Mouse (Mus musculus): Measurements from ENCODE around the gene Kcnk4. TPM values are rescaled to one million over a fixed set of nuclear protein-coding genes. Genes with fewer than 3 reads are reported as not detected.

Kcnk4 gene
- polyA plus RNA-seq, 1 experiment from 2014 or later: 0.46 TPM

DNA sequence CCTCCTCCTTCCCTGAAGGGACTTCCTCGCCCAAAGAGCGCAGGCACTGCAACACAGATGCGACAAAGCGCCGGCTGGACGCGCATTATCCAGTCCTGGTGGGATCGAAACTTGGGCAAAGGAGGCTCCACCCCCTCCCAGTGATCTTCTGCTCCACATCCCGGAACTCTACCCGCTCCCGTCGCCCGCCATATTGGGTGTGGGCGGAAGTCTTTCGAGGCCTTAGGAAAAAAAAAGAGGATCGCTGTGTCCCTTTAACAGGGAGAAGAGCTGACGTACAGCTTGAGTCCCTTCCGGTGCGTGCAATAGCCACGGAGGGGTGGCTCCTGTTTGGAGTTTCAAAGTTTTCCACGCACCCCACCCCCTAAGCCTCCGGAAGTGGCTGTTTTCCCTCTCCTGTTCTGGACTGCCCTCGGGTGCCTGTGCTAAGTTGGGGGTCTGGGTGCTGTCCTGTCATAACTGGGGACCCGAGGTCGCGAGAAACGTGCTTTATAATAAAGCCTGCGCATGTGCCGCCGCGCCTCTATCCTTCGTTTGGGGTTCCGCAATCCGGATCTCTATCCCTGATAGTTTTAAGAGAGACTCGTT is 17.2 kb upstream of the Kcnk4 start:
- ATAC-seq (replicated peaks; ENCODE audit: low FRiP score, low read depth) (peak; percentile 71), DNase-seq (ENCODE audit: low spot score) (peak; percentile 98)
- TF ChIP-seq CTCF (IDR thresholded peaks at IDR 0.05; ENCODE audit: low read depth): 0 out of 2 replicates have a peak, but pooled peaks have one; percentile 0
- H3K27me3 ChIP-seq (ENCODE audit: insufficient read depth, low read length): no peaks in the 10 kb centered on the region
- no peaks in the 10 kb centered on the region for H3K9me3 ChIP-seq (replicated peaks; ENCODE audit: low read length)
- peaks cover 8% of the 10 kb centered on the region; the same call in 1 of the 2 replicates for H3K4me1 ChIP-seq (replicated peaks; ENCODE audit: insufficient read depth, low read length)
- peaks cover 26% of the 10 kb centered on the region; the same call in 1 of the 2 replicates for H3K36me3 ChIP-seq (ENCODE audit: insufficient read depth, low read length)
- H3K4me3 ChIP-seq (replicated peaks; ENCODE audit: low read depth, low read length): peak overlapping the region; percentile 58
- peak overlapping the region; percentile 96 for H3K27ac ChIP-seq
- under 1% methylated on average over 35 of the region's 35 CpGs for WGBS
- H3K9ac ChIP-seq (ENCODE audit: low read depth, low read length): peak overlapping the region; percentile 67
- peak overlapping the region; percentile 67 for H3K4me2 ChIP-seq (ENCODE audit: low read length)

DNA sequence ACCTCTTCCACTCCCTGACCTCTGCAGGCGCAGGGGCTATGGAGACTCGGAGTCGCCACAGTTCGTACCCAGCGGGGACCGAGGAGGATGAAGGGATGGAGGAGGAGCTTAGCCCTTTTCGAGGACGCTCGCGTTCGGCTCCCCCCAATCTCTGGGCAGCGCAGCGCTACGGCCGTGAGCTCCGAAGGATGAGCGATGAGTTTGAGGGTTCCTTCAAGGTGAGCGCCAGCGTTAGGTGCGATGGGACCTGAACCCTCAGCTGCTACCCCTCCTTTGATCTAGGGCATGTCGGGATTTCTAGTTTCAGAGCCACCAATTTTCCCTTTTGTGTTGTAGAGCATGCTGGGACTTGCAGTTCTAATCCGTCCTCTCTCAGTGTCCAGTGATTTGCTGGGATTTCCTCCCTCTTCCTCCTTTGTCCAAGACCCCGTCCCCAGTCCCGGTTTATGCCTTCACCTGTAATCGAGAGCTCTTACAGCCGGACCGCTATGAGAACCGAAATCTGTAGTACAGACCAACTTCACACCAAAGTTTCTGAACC is 16.4 kb upstream of the Kcnk4 start:
- Histone ChIP-seq H3K27ac (peak overlapping the region; percentile 96), H3K4me3 (replicated peaks; ENCODE audit: low read depth, low read length) (peak overlapping the region; percentile 58), H3K9ac (ENCODE audit: low read depth, low read length) (peak overlapping the region; percentile 67), H3K9me3 (replicated peaks; ENCODE audit: low read length) (no peaks in the 10 kb centered on the region), H3K36me3 (ENCODE audit: insufficient read depth, low read length) (peaks cover 26% of the 10 kb centered on the region; the same call in 1 of the 2 replicates), H3K27me3 (ENCODE audit: insufficient read depth, low read length) (no peaks in the 10 kb centered on the region), H3K4me1 (replicated peaks; ENCODE audit: insufficient read depth, low read length) (peaks cover 8% of the 10 kb centered on the region; the same call in 1 of the 2 replicates), H3K4me2 (ENCODE audit: low read length) (peak overlapping the region; percentile 67)
- under 1% methylated on average over 28 of the region's 28 CpGs for WGBS
- no peak for TF ChIP-seq CTCF (IDR thresholded peaks at IDR 0.05; ENCODE audit: low read depth)
- DNase-seq (ENCODE audit: low spot score) (peak; percentile 88), ATAC-seq (replicated peaks; ENCODE audit: low FRiP score, low read depth) (peak; percentile 15)

DNA sequence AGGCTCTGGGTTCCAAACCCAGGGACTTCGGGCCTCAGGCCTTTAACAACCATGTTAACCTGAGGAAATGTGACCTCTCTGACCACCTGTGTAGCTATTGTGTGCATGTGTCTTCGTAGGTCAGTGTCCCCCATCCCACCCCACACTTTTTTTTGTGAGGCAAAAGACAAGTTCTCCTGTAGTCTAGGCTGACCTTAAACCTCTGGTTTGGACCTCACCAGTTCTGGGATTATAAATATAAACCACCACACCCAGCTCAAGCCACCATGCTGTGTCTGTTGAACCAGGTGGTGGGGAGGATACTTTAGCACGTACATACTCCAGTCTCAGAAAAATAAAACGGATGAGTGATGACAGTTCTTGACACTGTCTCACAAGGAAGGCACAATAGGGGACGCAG is 15.6 kb upstream of the Kcnk4 start:
- H3K27me3 ChIP-seq (ENCODE audit: insufficient read depth, low read length): no peaks in the 10 kb centered on the region
- peak overlapping the region; percentile 58; the same call in 1 of the 2 replicates for H3K4me3 ChIP-seq (replicated peaks; ENCODE audit: low read depth, low read length)
- WGBS: 50% methylated on average over 5 of the region's 5 CpGs
- peak overlapping the region; percentile 67; the same call in 1 of the 2 replicates for H3K9ac ChIP-seq (ENCODE audit: low read depth, low read length)
- H3K4me2 ChIP-seq (ENCODE audit: low read length): peak overlapping the region; percentile 67
- H3K9me3 ChIP-seq (replicated peaks; ENCODE audit: low read length): no peaks in the 10 kb centered on the region
- H3K4me1 ChIP-seq (replicated peaks; ENCODE audit: insufficient read depth, low read length): peaks cover 8% of the 10 kb centered on the region; the same call in 1 of the 2 replicates
- ATAC-seq (replicated peaks; ENCODE audit: low FRiP score, low read depth) (no peak), DNase-seq (ENCODE audit: low spot score) (no peak)
- no peak for TF ChIP-seq CTCF (IDR thresholded peaks at IDR 0.05; ENCODE audit: low read depth)
- H3K27ac ChIP-seq: peak overlapping the region; percentile 96
- H3K36me3 ChIP-seq (ENCODE audit: insufficient read depth, low read length): peaks cover 20% of the 10 kb centered on the region; the same call in 1 of the 2 replicates

DNA sequence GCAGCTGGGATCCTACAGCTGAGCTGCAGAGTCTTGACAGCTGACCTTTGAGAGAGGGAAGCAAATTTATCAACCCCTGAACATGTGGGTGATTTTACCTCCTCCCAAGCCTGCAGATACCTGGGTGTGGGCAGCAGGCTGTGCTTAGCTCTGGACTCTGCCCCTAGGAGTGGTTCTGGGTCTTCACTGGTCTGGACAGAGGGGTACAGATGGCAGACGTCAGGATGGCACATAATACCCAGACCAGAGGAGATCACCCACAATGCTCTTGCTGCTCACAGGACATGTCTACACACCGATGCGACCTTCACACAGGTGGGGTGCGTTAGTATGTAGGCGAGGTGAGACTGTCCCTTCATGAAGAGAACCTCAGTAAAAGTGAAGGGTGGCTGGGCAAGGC is 15.2 kb upstream of the Kcnk4 start:
- H3K27me3 ChIP-seq (ENCODE audit: insufficient read depth, low read length): no peaks in the 10 kb centered on the region
- H3K4me3 ChIP-seq (replicated peaks; ENCODE audit: low read depth, low read length): no peak overlapping the region
- ATAC-seq (replicated peaks; ENCODE audit: low FRiP score, low read depth): no peak
- no peak for DNase-seq (ENCODE audit: low spot score)
- no peak overlapping the region for H3K27ac ChIP-seq
- H3K4me2 ChIP-seq (ENCODE audit: low read length): no peak overlapping the region
- H3K36me3 ChIP-seq (ENCODE audit: insufficient read depth, low read length): peaks cover 17% of the 10 kb centered on the region; the same call in 1 of the 2 replicates
- H3K9ac ChIP-seq (ENCODE audit: low read depth, low read length): no peak overlapping the region
- no peaks in the 10 kb centered on the region for H3K9me3 ChIP-seq (replicated peaks; ENCODE audit: low read length)
- 94% methylated on average over 5 of the region's 5 CpGs for WGBS
- TF ChIP-seq CTCF (IDR thresholded peaks at IDR 0.05; ENCODE audit: low read depth): no peak
- peaks cover 8% of the 10 kb centered on the region; the same call in 1 of the 2 replicates for H3K4me1 ChIP-seq (replicated peaks; ENCODE audit: insufficient read depth, low read length)

DNA sequence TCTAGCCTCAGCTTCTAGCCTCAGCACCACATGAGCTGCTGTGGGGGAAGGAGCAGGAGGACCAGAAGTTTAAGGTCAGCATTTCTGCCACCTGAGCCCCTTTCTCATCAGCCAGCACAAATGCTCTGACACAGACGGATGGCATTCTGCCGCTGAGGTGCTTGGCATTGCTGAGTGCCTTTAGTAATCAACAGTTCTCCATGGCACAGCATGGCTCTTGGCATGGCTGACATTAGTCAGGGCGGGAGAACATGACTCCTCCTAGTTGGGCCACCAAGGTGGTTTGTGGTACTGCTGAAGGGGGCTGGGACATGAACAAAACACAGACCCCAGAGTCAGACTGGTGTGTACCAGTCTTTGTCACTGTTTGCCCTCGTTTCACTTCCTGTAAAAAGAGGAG is 13.9 kb upstream of the Kcnk4 start:
- Histone ChIP-seq H3K36me3 (ENCODE audit: insufficient read depth, low read length) (peaks cover 9% of the 10 kb centered on the region; the same call in 1 of the 2 replicates), H3K4me2 (ENCODE audit: low read length) (no peak overlapping the region), H3K4me1 (replicated peaks; ENCODE audit: insufficient read depth, low read length) (peaks cover 8% of the 10 kb centered on the region; the same call in 1 of the 2 replicates), H3K9me3 (replicated peaks; ENCODE audit: low read length) (no peaks in the 10 kb centered on the region), H3K9ac (ENCODE audit: low read depth, low read length) (no peak overlapping the region), H3K27me3 (ENCODE audit: insufficient read depth, low read length) (no peaks in the 10 kb centered on the region), H3K27ac (no peak overlapping the region), H3K4me3 (replicated peaks; ENCODE audit: low read depth, low read length) (no peak overlapping the region)
- no peak for ATAC-seq (replicated peaks; ENCODE audit: low FRiP score, low read depth)
- 78% methylated on average over 4 of the region's 4 CpGs for WGBS
- DNase-seq (ENCODE audit: low spot score): no peak
- TF ChIP-seq CTCF (IDR thresholded peaks at IDR 0.05; ENCODE audit: low read depth): no peak

DNA sequence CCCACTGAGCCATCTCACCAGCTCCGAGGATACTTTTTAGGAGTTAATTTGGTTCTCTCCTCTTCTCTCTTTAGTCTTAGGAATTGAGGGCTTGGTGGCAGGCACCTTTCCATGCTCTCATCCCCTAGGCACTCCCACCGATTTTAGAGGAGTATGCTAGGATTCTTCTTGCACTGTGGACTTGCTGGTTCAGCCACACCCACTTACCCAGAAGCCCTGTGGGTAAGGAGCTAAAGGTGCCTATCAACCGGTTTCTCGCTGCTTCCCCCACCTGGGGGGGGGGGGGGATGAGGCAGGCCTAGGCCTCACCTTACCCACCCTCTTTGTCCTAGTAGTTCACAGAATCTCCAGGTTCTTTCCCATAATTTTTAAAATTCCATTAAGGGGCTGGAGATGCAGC is 13.4 kb upstream of the Kcnk4 start:
- no peak for DNase-seq (ENCODE audit: low spot score)
- H3K4me2 ChIP-seq (ENCODE audit: low read length): no peak overlapping the region

More for the DNA sequence above, 13.4 kb upstream of the Kcnk4 start:
- H3K9ac ChIP-seq (ENCODE audit: low read depth, low read length): no peak overlapping the region
- no peak overlapping the region for H3K4me3 ChIP-seq (replicated peaks; ENCODE audit: low read depth, low read length)
- no peaks in the 10 kb centered on the region for H3K9me3 ChIP-seq (replicated peaks; ENCODE audit: low read length)
- ATAC-seq (replicated peaks; ENCODE audit: low FRiP score, low read depth): no peak
- 46% methylated on average over 4 of the region's 4 CpGs for WGBS
- TF ChIP-seq CTCF (IDR thresholded peaks at IDR 0.05; ENCODE audit: low read depth): no peak
- H3K27ac ChIP-seq: no peak overlapping the region
- H3K4me1 ChIP-seq (replicated peaks; ENCODE audit: insufficient read depth, low read length): peaks cover 11% of the 10 kb centered on the region; the same call in 1 of the 2 replicates
- H3K36me3 ChIP-seq (ENCODE audit: insufficient read depth, low read length): peaks cover 9% of the 10 kb centered on the region; the same call in 1 of the 2 replicates
- H3K27me3 ChIP-seq (ENCODE audit: insufficient read depth, low read length): no peaks in the 10 kb centered on the region
